Mouse (Mus musculus): ENCODE measurements around the gene Mblac2. TPM values are rescaled to one million over a fixed set of nuclear protein-coding genes. Genes with fewer than 3 reads are reported as not detected.

Mblac2 gene
- total and polyA plus RNA-seq, 3 experiments, result 0.13 to 0.71 (median 0.42) TPM

- no peaks in the 10 kb centered on the region for H3K27me3 ChIP-seq (replicated peaks)
- no peak for DNase-seq (ENCODE audit: extremely low read depth)
- peaks cover 2% of the 10 kb centered on the region for H3K9me3 ChIP-seq (replicated peaks; ENCODE audit: low read length)
- H3K4me1 ChIP-seq (ENCODE audit: control insufficient read depth in 1 of 2, insufficient read depth in 2 of 2), result no peaks in the 10 kb centered on the region
- no peak overlapping the region for H3K4me2 ChIP-seq (ENCODE audit: insufficient read depth, low read depth, poor library complexity, severe bottlenecking)
- no peak for TF ChIP-seq MAFK (IDR thresholded peaks at IDR 0.05; ENCODE audit: insufficient replicate concordance, low read length)
- no peak for TF ChIP-seq POLR2A (IDR thresholded peaks at IDR 0.05; ENCODE audit: low read depth, low read length)
- no peak for TF ChIP-seq NELFE (IDR thresholded peaks at IDR 0.05; ENCODE audit: low read depth, low read length)
- no peak for TF ChIP-seq SMC3 (IDR thresholded peaks at IDR 0.05; ENCODE audit: low read depth, low read length)
- H3K36me3 ChIP-seq (replicated peaks in 1 of 2; ENCODE audit: control insufficient read depth in 1 of 2, insufficient read depth in 1 of 2, low read length in 1 of 2), result no peaks in the 10 kb centered on the region
- H3K27ac ChIP-seq (ENCODE audit: insufficient read depth, low read depth), result no peak overlapping the region
- dilution Hi-C loops (cut with MboI; ENCODE audit: extremely low pct_ligation_motif_present, extremely low pct_unique_long_range_greater_than_20kb, low sequenced_read_pairs) (no loop called here), in situ Hi-C loops (cut with MboI; ENCODE audit: low pct_ligation_motif_present, low pct_unique_long_range_greater_than_20kb, low sequenced_read_pairs) (no loop called here)
- no peak overlapping the region for H3K9ac ChIP-seq (ENCODE audit: insufficient read depth, low read depth)
- H3K79me2 ChIP-seq (replicated peaks; ENCODE audit: control insufficient read depth, extremely low read depth, insufficient read depth, poor library complexity, severe bottlenecking), result no peaks in the 10 kb centered on the region
- no peak overlapping the region for H3K4me3 ChIP-seq (replicated peaks in 1 of 3; ENCODE audit: low read depth in 2 of 3, low read length in 2 of 3, poor library complexity in 1 of 3)
Observed at GRCm38 (mm10) chr13:81729102-81729501, 18.0 kb downstream of the Mblac2 start.

- in situ Hi-C loops (cut with MboI; ENCODE audit: low pct_ligation_motif_present, low pct_unique_long_range_greater_than_20kb, low sequenced_read_pairs), result no loop called here
- dilution Hi-C loops (cut with MboI; ENCODE audit: extremely low pct_ligation_motif_present, extremely low pct_unique_long_range_greater_than_20kb, low sequenced_read_pairs), result no loop called here
- Histone ChIP-seq H3K9me3 (replicated peaks; ENCODE audit: low read length) (peaks cover 2% of the 10 kb centered on the region), H3K27ac (ENCODE audit: insufficient read depth, low read depth) (no peak overlapping the region), H3K4me3 (replicated peaks in 1 of 3; ENCODE audit: low read depth in 2 of 3, low read length in 2 of 3, poor library complexity in 1 of 3) (no peak overlapping the region), H3K36me3 (replicated peaks in 1 of 2; ENCODE audit: control insufficient read depth in 1 of 2, insufficient read depth in 1 of 2, low read length in 1 of 2) (no peaks in the 10 kb centered on the region), H3K9ac (ENCODE audit: insufficient read depth, low read depth) (no peak overlapping the region), H3K27me3 (replicated peaks) (no peaks in the 10 kb centered on the region), H3K4me2 (ENCODE audit: insufficient read depth, low read depth, poor library complexity, severe bottlenecking) (no peak overlapping the region), H3K4me1 (ENCODE audit: control insufficient read depth in 1 of 2, insufficient read depth in 2 of 2) (no peaks in the 10 kb centered on the region), H3K79me2 (replicated peaks; ENCODE audit: control insufficient read depth, extremely low read depth, insufficient read depth, poor library complexity, severe bottlenecking) (no peaks in the 10 kb centered on the region)
- TF ChIP-seq CTCF (conservative IDR thresholded peaks at IDR 0.05 in 1 of 2, IDR thresholded peaks at IDR 0.05 in 1 of 2; ENCODE audit: low read depth in 2 of 2, low read length in 2 of 2), result no peak
- no peak for TF ChIP-seq POLR2AphosphoS2 (IDR thresholded peaks at IDR 0.05; ENCODE audit: low read depth, low read length)
- TF ChIP-seq CHD2 (IDR thresholded peaks at IDR 0.05; ENCODE audit: low read length), result no peak
- no peak for TF ChIP-seq ETS1 (conservative IDR thresholded peaks at IDR 0.05; ENCODE audit: low read depth, low read length)
- no peak for TF ChIP-seq EP300 (IDR thresholded peaks at IDR 0.05; ENCODE audit: low read length)
- no peak for TF ChIP-seq ZMIZ1 (IDR thresholded peaks at IDR 0.05; ENCODE audit: low read depth, low read length)
- no peak for TF ChIP-seq USF2 (conservative IDR thresholded peaks at IDR 0.05; ENCODE audit: low read depth, low read length)
- TF ChIP-seq NELFE (IDR thresholded peaks at IDR 0.05; ENCODE audit: low read depth, low read length), result no peak
- no peak for TF ChIP-seq RCOR1 (conservative IDR thresholded peaks at IDR 0.05; ENCODE audit: low read depth, low read length)
- TF ChIP-seq MXI1 (IDR thresholded peaks at IDR 0.05; ENCODE audit: low read depth, low read length), result no peak
- no peak for TF ChIP-seq MYC (IDR thresholded peaks at IDR 0.05; ENCODE audit: low read depth, low read length)
- no peak for DNase-seq (ENCODE audit: extremely low read depth)
Observed at GRCm38 (mm10) chr13:81730362-81730761, 19.2 kb downstream of the Mblac2 start.

DNA sequence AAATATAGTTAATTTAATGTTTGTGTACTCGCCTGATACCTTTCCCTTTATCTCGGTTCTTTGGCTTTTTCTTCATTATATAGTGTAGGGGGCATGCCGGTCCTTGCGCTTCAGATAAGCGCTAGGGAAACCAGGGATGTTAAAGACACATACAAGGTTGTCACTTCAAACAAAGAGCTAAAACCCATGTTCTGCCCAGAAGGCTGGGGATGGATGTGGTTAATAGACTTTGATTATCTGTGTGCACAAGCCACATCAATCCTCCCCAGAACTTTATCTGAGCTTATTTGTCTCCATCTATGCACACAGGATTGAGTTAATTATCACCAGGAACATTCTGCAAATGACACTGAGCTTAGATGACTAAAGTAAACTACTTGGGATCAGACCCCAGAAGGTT is 25.5 kb downstream of the Mblac2 start:
- DNase-seq (ENCODE audit: extremely low read depth), result no peak
- TF ChIP-seq MAFK (IDR thresholded peaks at IDR 0.05; ENCODE audit: insufficient replicate concordance, low read length) (no peak), GABPA (IDR thresholded peaks at IDR 0.05; ENCODE audit: insufficient replicate concordance, low read depth, low read length) (no peak), RAD21 (IDR thresholded peaks at IDR 0.05; ENCODE audit: low read depth, low read length) (no peak), MXI1 (IDR thresholded peaks at IDR 0.05; ENCODE audit: low read depth, low read length) (no peak), USF1 (IDR thresholded peaks at IDR 0.05; ENCODE audit: low read depth, low read length) (no peak), USF2 (conservative IDR thresholded peaks at IDR 0.05; ENCODE audit: low read depth, low read length) (no peak), MAZ (IDR thresholded peaks at IDR 0.05; ENCODE audit: low read depth, low read length) (no peak), SMC3 (IDR thresholded peaks at IDR 0.05; ENCODE audit: low read depth, low read length) (no peak), MEF2A (IDR thresholded peaks at IDR 0.05; ENCODE audit: borderline replicate concordance, low read depth, low read length) (no peak), JUN (IDR thresholded peaks at IDR 0.05; ENCODE audit: insufficient read depth, low read depth, low read length) (no peak), KAT2A (IDR thresholded peaks at IDR 0.05; ENCODE audit: insufficient replicate concordance, low read length) (no peak), PAX5 (IDR thresholded peaks at IDR 0.05; ENCODE audit: low read length) (no peak), SIN3A (IDR thresholded peaks at IDR 0.05; ENCODE audit: low read length) (no peak), ZKSCAN1 (IDR thresholded peaks at IDR 0.05; ENCODE audit: borderline replicate concordance, low read depth, low read length) (no peak), CTCF (conservative IDR thresholded peaks at IDR 0.05 in 1 of 2, IDR thresholded peaks at IDR 0.05 in 1 of 2; ENCODE audit: low read depth in 2 of 2, low read length in 2 of 2) (no peak), TCF12 (IDR thresholded peaks at IDR 0.05; ENCODE audit: low read depth, low read length) (no peak), NELFE (IDR thresholded peaks at IDR 0.05; ENCODE audit: low read depth, low read length) (no peak), POLR2A (IDR thresholded peaks at IDR 0.05; ENCODE audit: low read depth, low read length) (no peak), JUND (conservative IDR thresholded peaks at IDR 0.05; ENCODE audit: low read depth, low read length) (no peak)
- in situ Hi-C loops (cut with MboI; ENCODE audit: low pct_ligation_motif_present, low pct_unique_long_range_greater_than_20kb, low sequenced_read_pairs), result no loop called here
- Histone ChIP-seq H3K4me3 (replicated peaks in 1 of 3; ENCODE audit: low read depth in 2 of 3, low read length in 2 of 3, poor library complexity in 1 of 3) (no peak overlapping the region), H3K27ac (ENCODE audit: insufficient read depth, low read depth) (no peak overlapping the region), H3K9ac (ENCODE audit: insufficient read depth, low read depth) (no peak overlapping the region), H3K79me2 (replicated peaks; ENCODE audit: control insufficient read depth, extremely low read depth, insufficient read depth, poor library complexity, severe bottlenecking) (no peaks in the 10 kb centered on the region), H3K27me3 (replicated peaks) (no peaks in the 10 kb centered on the region), H3K9me3 (replicated peaks; ENCODE audit: low read length) (no peaks in the 10 kb centered on the region), H3K4me2 (ENCODE audit: insufficient read depth, low read depth, poor library complexity, severe bottlenecking) (no peak overlapping the region), H3K36me3 (replicated peaks in 1 of 2; ENCODE audit: control insufficient read depth in 1 of 2, insufficient read depth in 1 of 2, low read length in 1 of 2) (no peaks in the 10 kb centered on the region), H3K4me1 (ENCODE audit: control insufficient read depth in 1 of 2, insufficient read depth in 2 of 2) (peaks cover 8 to 9% of the 10 kb centered on the region in 2 experiments)
- dilution Hi-C loops (cut with MboI; ENCODE audit: extremely low pct_ligation_motif_present, extremely low pct_unique_long_range_greater_than_20kb, low sequenced_read_pairs), result no loop called here
